Mouse (Mus musculus) limb, embryonic 14.5 days (tissue): Measurements from ENCODE around the gene Lmbr1. TPM values are rescaled to one million over a fixed set of nuclear protein-coding genes. Genes with fewer than 3 reads are reported as not detected.

Experiments used
- ATAC-seq: fragments of 200-750 bp; cut with Nextera tagmentation; 2 replicates; pipeline ENCODE4 v1.8.0; 2017; ENCODE audit warnings: low read depth, moderate number of reproducible peaks, moderate TSS enrichment; ENCODE audit not compliant: low FRiP score
- DNase-seq: peaks from one replicate; pipeline ENCODE4 v3.0.0-alpha.2; 2015; ENCODE audit warnings: low spot score
- H3K27ac ChIP-seq: fragments of 300-500 bp; sonication (generic); replicated peaks from 2 replicates; pipeline ENCODE4 v1.5.1; 2014; ENCODE audit warnings: low read depth, mild to moderate bottlenecking, low read length, moderate library complexity, mixed read lengths
- H3K27me3 ChIP-seq: fragments of 300-500 bp; sonication (generic); 2 replicates; pipeline ENCODE4 v1.6.1; 2014; ENCODE audit warnings: low read length, mixed read lengths; ENCODE audit not compliant: control insufficient read depth, insufficient read depth
- H3K36me3 ChIP-seq: fragments of 300-500 bp; sonication (generic); 2 replicates; pipeline ENCODE4 v1.6.1; 2014; ENCODE audit warnings: mild to moderate bottlenecking, low read length, moderate library complexity, mixed read lengths; ENCODE audit not compliant: control insufficient read depth, insufficient read depth
- H3K4me1 ChIP-seq: fragments of 300-500 bp; sonication (generic); 2 replicates; pipeline ENCODE4 v1.6.1; 2014; ENCODE audit warnings: antibody characterized with exemption, low read length, mixed read lengths; ENCODE audit not compliant: control insufficient read depth, insufficient read depth
- H3K4me2 ChIP-seq: fragments of 300-500 bp; sonication (generic); replicated peaks from 2 replicates; pipeline ENCODE4 v1.6.1; 2014; ENCODE audit warnings: low read depth, mild to moderate bottlenecking, low read length, moderate library complexity; ENCODE audit not compliant: severe bottlenecking
- H3K4me3 ChIP-seq: fragments of 300-500 bp; sonication (generic); replicated peaks from 2 replicates; pipeline ENCODE4 v1.5.1; 2014; ENCODE audit warnings: low read length
- H3K9ac ChIP-seq: fragments of 300-500 bp; sonication (generic); 2 replicates; pipeline ENCODE4 v1.6.1; 2014; ENCODE audit warnings: mild to moderate bottlenecking, low read depth, low read length, moderate library complexity; ENCODE audit not compliant: severe bottlenecking
- H3K9me3 ChIP-seq: fragments of 300-500 bp; sonication (generic); 2 replicates; pipeline ENCODE4 v1.6.1; 2016; ENCODE audit warnings: low read length; ENCODE audit not compliant: control insufficient read depth
- POLR2A ChIP-seq: fragments of 200-500 bp; IDR thresholded peaks from 2 replicates; pipeline ENCODE4 v1.8.0; 2012; ENCODE audit warnings: inconsistent platforms, mild to moderate bottlenecking, moderate library complexity, borderline replicate concordance; ENCODE audit not compliant: insufficient read depth, insufficient read length; ENCODE audit errors: extremely low read depth
- WGBS: fragments of 180-500 bp; shearing (Covaris S2); extraction: QIAGEN DNeasy Blood & Tissue Kit; methylation state at CpG from one replicate; pipeline ENCODE4 v1.1.7; 2014; 5-methylcytosine and 5-hydroxymethylcytosine counted together
- polyA plus RNA-seq, 2 experiments: library from polyadenylated mRNA; depleted of rRNA in 1 of 2; stranded (reverse) in 1 of 2; unstranded in 1 of 2; fragments of >200 nt; fragmentation: Nextera tagmentation in 1 of 2; extraction: Ambion mirVana in 1 of 2; gene quantifications; 2 replicates each; pipeline versions ENCODE4 v1.2.1 to v1.2.3; 2012 to 2014

The Lmbr1 gene
- polyA plus RNA-seq, 2 experiments, result 6.1 to 10.3 TPM

DNA sequence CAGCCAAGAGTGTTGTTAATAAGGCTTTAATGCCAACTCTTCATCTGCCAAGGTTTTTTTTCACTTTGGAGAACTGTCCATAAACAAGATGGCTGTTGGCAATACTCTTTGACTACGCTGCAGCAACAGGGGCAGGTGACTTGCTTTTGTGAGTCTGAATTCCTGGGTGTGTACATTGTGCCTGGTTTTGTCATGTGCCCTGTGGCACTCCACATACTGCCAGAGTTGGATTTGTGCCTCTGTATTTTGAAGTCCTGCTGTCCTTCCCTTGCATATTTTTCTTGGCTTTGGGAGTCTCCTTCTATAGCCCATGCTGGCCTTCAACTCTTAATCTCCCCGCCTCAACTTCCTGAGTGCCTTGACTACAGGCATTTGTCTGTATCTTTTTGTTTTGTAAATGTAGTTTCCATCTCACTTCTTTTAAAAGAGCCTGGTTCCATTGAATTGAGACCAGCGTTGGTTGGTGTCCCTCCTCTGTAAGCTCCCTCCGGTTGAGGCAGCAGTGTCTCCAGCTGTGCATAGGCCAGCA, 179.2 kb downstream of the Lmbr1 start:
- 79% methylated on average over 4 of the region's 4 CpGs for WGBS
- H3K4me3 ChIP-seq, result no peak overlapping the region
- no peaks in the 10 kb centered on the region for H3K9me3 ChIP-seq
- no peak overlapping the region for H3K9ac ChIP-seq
- TF ChIP-seq POLR2A, result no peak
- no peak for DNase-seq
- ATAC-seq, result no peak
- H3K27ac ChIP-seq, result no peak overlapping the region
- no peak overlapping the region for H3K4me2 ChIP-seq
- H3K27me3 ChIP-seq, result no peaks in the 10 kb centered on the region
- no peaks in the 10 kb centered on the region for H3K36me3 ChIP-seq
- peaks cover 6% of the 10 kb centered on the region; the same call in 1 of the 2 replicates for H3K4me1 ChIP-seq

GRCm38 (mm10) chr5:29197187-29197586, 181.0 kb downstream of the Lmbr1 start:
- ATAC-seq, result no peak

DNA sequence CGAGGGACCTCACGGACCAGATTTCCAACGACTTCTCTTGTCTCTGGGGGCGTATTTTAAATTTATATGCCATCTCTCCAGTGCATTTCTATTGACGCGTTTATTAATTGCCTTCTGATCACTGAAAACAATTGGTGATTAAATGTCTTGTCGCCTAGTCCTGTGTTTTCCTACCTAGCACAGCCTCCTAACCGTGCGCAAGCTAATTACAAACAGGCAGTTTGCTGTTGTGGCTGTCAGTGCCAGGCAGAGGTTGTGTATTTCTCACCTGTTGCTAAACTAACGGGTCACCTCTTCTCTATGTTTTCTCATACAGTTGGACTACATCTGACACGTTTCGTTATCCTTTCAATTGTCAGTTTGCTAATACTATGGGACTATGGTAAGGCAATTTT, 181.9 kb downstream of the Lmbr1 start:
- H3K9ac ChIP-seq, result peak overlapping the region; percentile 84
- no peak for DNase-seq
- no peaks in the 10 kb centered on the region for H3K36me3 ChIP-seq
- TF ChIP-seq POLR2A, result no peak
- no peak overlapping the region for H3K27ac ChIP-seq
- ATAC-seq, result peak; percentile 4; the same call in 1 of the 2 replicates
- H3K27me3 ChIP-seq, result no peaks in the 10 kb centered on the region
- peaks cover 6% of the 10 kb centered on the region; the same call in 1 of the 2 replicates for H3K4me1 ChIP-seq
- no peaks in the 10 kb centered on the region for H3K9me3 ChIP-seq
- H3K4me2 ChIP-seq, result peak overlapping the region; percentile 75
- WGBS, result 9% methylated on average over 12 of the region's 12 CpGs
- H3K4me3 ChIP-seq, result peak overlapping the region; percentile 55

More at GRCm38 (mm10) chr5:29197187-29197586, 181.0 kb downstream of the Lmbr1 start:
- H3K9ac ChIP-seq, result no peak overlapping the region
- no peaks in the 10 kb centered on the region for H3K27me3 ChIP-seq
- no peak for DNase-seq
- H3K36me3 ChIP-seq, result no peaks in the 10 kb centered on the region
- no peak overlapping the region for H3K4me2 ChIP-seq
- no peak overlapping the region for H3K27ac ChIP-seq
- no peak for TF ChIP-seq POLR2A
- 89% methylated on average over 4 of the region's 4 CpGs for WGBS
- H3K4me3 ChIP-seq, result no peak overlapping the region
- no peaks in the 10 kb centered on the region for H3K9me3 ChIP-seq
- H3K4me1 ChIP-seq, result peaks cover 6% of the 10 kb centered on the region; the same call in 1 of the 2 replicates

- H3K9me3 ChIP-seq, result no peaks in the 10 kb centered on the region
- H3K27me3 ChIP-seq, result no peaks in the 10 kb centered on the region
- TF ChIP-seq POLR2A, result peak; percentile 97
- peak within 1 kb of the TSS; percentile 84 for H3K9ac ChIP-seq
- ATAC-seq, result peak; percentile 98
- peak within 1 kb of the TSS; percentile 80 for H3K27ac ChIP-seq
- H3K4me2 ChIP-seq, result peak within 1 kb of the TSS; percentile 75
- H3K36me3 ChIP-seq, result no peaks in the 10 kb centered on the region
- H3K4me1 ChIP-seq, result peaks cover 6% of the 10 kb centered on the region; the same call in 1 of the 2 replicates
- H3K4me3 ChIP-seq, result peak within 1 kb of the TSS; percentile 55
- peak; percentile 89 for DNase-seq
- under 1% methylated on average over 51 of the region's 70 CpGs for WGBS
These were observed 182.5 kb downstream of the Lmbr1 start, which contains the start of gene Rnf32 for GRCm38 (mm10) chr5:29195570-29196263. Rnf32 (plus strand) TSS chr5:29195992.

DNA sequence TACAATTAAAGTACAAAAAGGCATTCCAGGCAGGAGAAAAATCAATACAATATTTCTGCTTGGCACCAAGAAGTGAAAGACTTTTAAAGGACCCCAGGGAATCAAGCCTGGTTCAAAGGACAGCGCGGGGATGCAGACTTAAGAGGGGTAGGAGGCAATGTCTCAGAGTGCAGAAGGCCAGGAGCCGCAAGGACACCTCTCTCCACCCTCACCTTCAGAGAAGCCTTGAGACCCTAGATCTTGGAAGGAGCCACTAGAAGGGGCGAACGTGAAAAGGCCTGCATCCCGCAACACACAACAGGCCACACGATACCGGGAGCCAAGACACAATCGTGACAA, 183.0 kb downstream of the Lmbr1 start:
- WGBS, result 3% methylated on average over 9 of the region's 9 CpGs
- Histone ChIP-seq H3K4me1 (peaks cover 6% of the 10 kb centered on the region; the same call in 1 of the 2 replicates), H3K36me3 (no peaks in the 10 kb centered on the region), H3K27me3 (no peaks in the 10 kb centered on the region), H3K9me3 (no peaks in the 10 kb centered on the region), H3K4me2 (peak overlapping the region; percentile 75), H3K27ac (peak overlapping the region; percentile 80), H3K4me3 (peak overlapping the region; percentile 55), H3K9ac (peak overlapping the region; percentile 84)
- DNase-seq (no peak), ATAC-seq (no peak)
- no peak for TF ChIP-seq POLR2A
